Mouse (Mus musculus): ENCODE measurements around the gene Cpm.
"Not testable (repeated sequence)": the region's sequence is repeated elsewhere in the genome, so short reads cannot be mapped to it uniquely, and the experiment has no call there.

Gene Cpm

GRCm38 (mm10) chr10:117712871-117713270 lies 83.6 kb downstream of the Cpm start:
- in situ Hi-C loops (cut with MboI; ENCODE audit: low pct_unique_long_range_greater_than_20kb in 1 of 2, low sequenced_read_pairs in 2 of 2, unreplicated experiment in 1 of 2), result no loop called here

- in situ Hi-C loops (cut with MboI; ENCODE audit: low pct_unique_long_range_greater_than_20kb in 1 of 2, low sequenced_read_pairs in 2 of 2, unreplicated experiment in 1 of 2), result no loop called here
Observed at GRCm38 (mm10) chr10:117713466-117713865, 84.2 kb downstream of the Cpm start.

- in situ Hi-C loops (cut with MboI; ENCODE audit: low pct_unique_long_range_greater_than_20kb in 1 of 2, low sequenced_read_pairs in 2 of 2, unreplicated experiment in 1 of 2), result no loop called here
Observed at GRCm38 (mm10) chr10:117714048-117714545, 84.8 kb downstream of the Cpm start.

GRCm38 (mm10) chr10:117714928-117715500 lies 85.7 kb downstream of the Cpm start:
- in situ Hi-C loops (cut with MboI; ENCODE audit: low pct_unique_long_range_greater_than_20kb in 1 of 2, low sequenced_read_pairs in 2 of 2, unreplicated experiment in 1 of 2), result no loop called here

GRCm38 (mm10) chr10:117715654-117716053 lies 86.4 kb downstream of the Cpm start:
- in situ Hi-C loops (cut with MboI; ENCODE audit: low pct_unique_long_range_greater_than_20kb in 1 of 2, low sequenced_read_pairs in 2 of 2, unreplicated experiment in 1 of 2), result not testable (repeated sequence)

GRCm38 (mm10) chr10:117716686-117717085 lies 87.4 kb downstream of the Cpm start:
- in situ Hi-C loops (cut with MboI; ENCODE audit: low pct_unique_long_range_greater_than_20kb in 1 of 2, low sequenced_read_pairs in 2 of 2, unreplicated experiment in 1 of 2), result no loop called here

- in situ Hi-C loops (cut with MboI; ENCODE audit: low pct_unique_long_range_greater_than_20kb in 1 of 2, low sequenced_read_pairs in 2 of 2, unreplicated experiment in 1 of 2), result no loop called here
Observed at GRCm38 (mm10) chr10:117717583-117717982, 88.3 kb downstream of the Cpm start.

- in situ Hi-C loops (cut with MboI; ENCODE audit: low pct_unique_long_range_greater_than_20kb in 1 of 2, low sequenced_read_pairs in 2 of 2, unreplicated experiment in 1 of 2), result no loop called here
Observed at GRCm38 (mm10) chr10:117718161-117719119, 89.1 kb downstream of the Cpm start.

- in situ Hi-C loops (cut with MboI; ENCODE audit: low pct_unique_long_range_greater_than_20kb in 1 of 2, low sequenced_read_pairs in 2 of 2, unreplicated experiment in 1 of 2), result no loop called here
Observed at GRCm38 (mm10) chr10:117724136-117724718, 94.9 kb downstream of the Cpm start.

GRCm38 (mm10) chr10:117724804-117725361 lies 95.6 kb downstream of the Cpm start:
- in situ Hi-C loops (cut with MboI; ENCODE audit: low pct_unique_long_range_greater_than_20kb in 1 of 2, low sequenced_read_pairs in 2 of 2, unreplicated experiment in 1 of 2), result loop anchor here in 1 of 2 experiments (25.0 kb wide), 1 partner anchor 312 kb away; no protein-coding TSS in a partner anchor

- in situ Hi-C loops (cut with MboI; ENCODE audit: low pct_unique_long_range_greater_than_20kb in 1 of 2, low sequenced_read_pairs in 2 of 2, unreplicated experiment in 1 of 2), result loop anchor here in 1 of 2 experiments (25.0 kb wide), 1 partner anchor 312 kb away; no protein-coding TSS in a partner anchor
Observed at GRCm38 (mm10) chr10:117725671-117726070, 96.4 kb downstream of the Cpm start.

- in situ Hi-C loops (cut with MboI; ENCODE audit: low pct_unique_long_range_greater_than_20kb in 1 of 2, low sequenced_read_pairs in 2 of 2, unreplicated experiment in 1 of 2), result loop anchor here in 1 of 2 experiments (25.0 kb wide), 1 partner anchor 311 kb away; no protein-coding TSS in a partner anchor
Observed at GRCm38 (mm10) chr10:117726350-117726749, 97.0 kb downstream of the Cpm start.

- in situ Hi-C loops (cut with MboI; ENCODE audit: low pct_unique_long_range_greater_than_20kb in 1 of 2, low sequenced_read_pairs in 2 of 2, unreplicated experiment in 1 of 2), result loop anchor here in 1 of 2 experiments (25.0 kb wide), 1 partner anchor 310 kb away; no protein-coding TSS in a partner anchor
Observed at GRCm38 (mm10) chr10:117726888-117727385, 97.6 kb downstream of the Cpm start.

- in situ Hi-C loops (cut with MboI; ENCODE audit: low pct_unique_long_range_greater_than_20kb in 1 of 2, low sequenced_read_pairs in 2 of 2, unreplicated experiment in 1 of 2), result loop anchor here in 1 of 2 experiments (25.0 kb wide), 1 partner anchor 310 kb away; no protein-coding TSS in a partner anchor
Observed at GRCm38 (mm10) chr10:117727518-117728110, 98.3 kb downstream of the Cpm start.

GRCm38 (mm10) chr10:117728574-117728973 lies 99.3 kb downstream of the Cpm start:
- in situ Hi-C loops (cut with MboI; ENCODE audit: low pct_unique_long_range_greater_than_20kb in 1 of 2, low sequenced_read_pairs in 2 of 2, unreplicated experiment in 1 of 2), result loop anchor here in 1 of 2 experiments (25.0 kb wide), 1 partner anchor 309 kb away; no protein-coding TSS in a partner anchor

GRCm38 (mm10) chr10:117729139-117729814 lies 100.0 kb downstream of the Cpm start:
- in situ Hi-C loops (cut with MboI; ENCODE audit: low pct_unique_long_range_greater_than_20kb in 1 of 2, low sequenced_read_pairs in 2 of 2, unreplicated experiment in 1 of 2), result loop anchor here in 1 of 2 experiments (25.0 kb wide), 1 partner anchor 308 kb away; no protein-coding TSS in a partner anchor

GRCm38 (mm10) chr10:117730140-117730539 lies 100.8 kb downstream of the Cpm start:
- in situ Hi-C loops (cut with MboI; ENCODE audit: low pct_unique_long_range_greater_than_20kb in 1 of 2, low sequenced_read_pairs in 2 of 2, unreplicated experiment in 1 of 2), result loop anchor here in 1 of 2 experiments (25.0 kb wide), 1 partner anchor 307 kb away; no protein-coding TSS in a partner anchor

Measured in mouse embryonic stem cell (cell line).